Mouse (Mus musculus) hindbrain, embryonic 13.5 days (tissue): Measurements from ENCODE around the gene Nkx2-9. TPM values are rescaled to one million over a fixed set of nuclear protein-coding genes. Genes with fewer than 3 reads are reported as not detected.

ENCODE experiments used
- ATAC-seq: fragments of 200-750 bp; cut with Nextera tagmentation; 2 replicates; pipeline ENCODE4 v1.8.0; 2017; ENCODE audit warnings: moderate TSS enrichment; ENCODE audit not compliant: low FRiP score
- H3K27ac ChIP-seq: fragments of 300-500 bp; sonication (generic); 2 replicates; pipeline ENCODE4 v1.5.1; 2015; ENCODE audit warnings: inconsistent platforms, mild to moderate bottlenecking, moderate library complexity
- H3K27me3 ChIP-seq: fragments of 300-500 bp; sonication (generic); 2 replicates; pipeline ENCODE4 v1.6.1; 2015; ENCODE audit warnings: mild to moderate bottlenecking, inconsistent platforms
- H3K36me3 ChIP-seq: fragments of 300-500 bp; sonication (generic); 2 replicates; pipeline ENCODE4 v1.6.1; 2015; ENCODE audit warnings: mild to moderate bottlenecking, inconsistent platforms
- H3K4me1 ChIP-seq: fragments of 300-500 bp; sonication (generic); replicated peaks from 2 replicates; pipeline ENCODE4 v1.6.1; 2015; ENCODE audit warnings: inconsistent platforms
- H3K4me2 ChIP-seq: fragments of 300-500 bp; sonication (generic); 2 replicates; pipeline ENCODE4 v1.6.1; 2015; ENCODE audit warnings: inconsistent platforms, mild to moderate bottlenecking, moderate library complexity
- H3K4me3 ChIP-seq: fragments of 300-500 bp; sonication (generic); 2 replicates; pipeline ENCODE4 v1.5.1; 2015; ENCODE audit warnings: mild to moderate bottlenecking, inconsistent platforms
- H3K9ac ChIP-seq: fragments of 300-500 bp; sonication (generic); 2 replicates; pipeline ENCODE4 v1.6.1; 2015; ENCODE audit warnings: mild to moderate bottlenecking, inconsistent platforms
- H3K9me3 ChIP-seq: fragments of 300-500 bp; sonication (generic); 2 replicates; pipeline ENCODE4 v1.6.1; 2016; ENCODE audit warnings: inconsistent platforms
- WGBS: fragments of 180-500 bp; shearing (Covaris S2); methylation state at CpG from one replicate; pipeline ENCODE4 v1.1.7; 2015; 5-methylcytosine and 5-hydroxymethylcytosine counted together
- polyA plus RNA-seq: library from polyadenylated mRNA; unstranded; fragments of >200 nt; fragmentation: Nextera tagmentation; extraction: Ambion mirVana; gene quantifications from 2 replicates; pipeline ENCODE4 v1.2.1, GENCODE M21; 2015

Gene Nkx2-9
- polyA plus RNA-seq, 1 experiment from 2014 or later, result not detected

- ATAC-seq, result peak; percentile 80; the same call in 1 of the 2 replicates
- Histone ChIP-seq H3K27me3 (peaks cover 38% of the 10 kb centered on the region), H3K4me2 (no peak overlapping the region), H3K4me3 (no peak overlapping the region), H3K27ac (no peak overlapping the region), H3K9ac (no peak overlapping the region), H3K9me3 (no peaks in the 10 kb centered on the region), H3K36me3 (no peaks in the 10 kb centered on the region), H3K4me1 (no peaks in the 10 kb centered on the region)
- WGBS, result 31% methylated on average over 6 of the region's 6 CpGs
Observed at GRCm38 (mm10) chr12:56587830-56588229, 25.3 kb downstream of the Nkx2-9 start.

Other genes starting within 250 kb of the Nkx2-9 start
- gene Nkx2-1, start 76.4 kb downstream of the Nkx2-9 start, polyA plus RNA-seq, result 0.31 TPM in 1 of 2 replicates, not detected in the other
- 0.05 and 0.23 TPM in 2 replicates for gene Pax9, start 78.5 kb upstream of the Nkx2-9 start, polyA plus RNA-seq